Mouse (Mus musculus) bone marrow, adult 2 months (tissue): ENCODE measurements around the gene Trak1.

Experiments
- CTCF ChIP-seq: fragments of 200-500 bp; IDR thresholded peaks from 2 replicates; pipeline ENCODE4 v1.5.1; 2011; ENCODE audit warnings: low read length, control low read depth; ENCODE audit not compliant: control insufficient read depth, insufficient read depth
- POLR2A ChIP-seq: fragments of 200-500 bp; IDR thresholded peaks from 2 replicates; pipeline ENCODE4 v1.6.1; 2011; ENCODE audit warnings: low read depth, mild to moderate bottlenecking, control low read depth, low read length, borderline replicate concordance; ENCODE audit not compliant: control insufficient read depth

GRCm38 (mm10) chr9:121291275-121291674 is 6.0 kb upstream of the Trak1 start:
- TF ChIP-seq CTCF (no peak), POLR2A (no peak)
